Mouse (Mus musculus) heart, embryonic 13.5 days (tissue): ENCODE data around the gene Olfr740. TPM values are rescaled to one million over a fixed set of nuclear protein-coding genes. Genes with fewer than 3 reads are reported as not detected.

ENCODE experiments used
- ATAC-seq: fragments of 200-750 bp; cut with Nextera tagmentation; 2 replicates; pipeline ENCODE4 v1.8.0; 2017; ENCODE audit warnings: moderate TSS enrichment; ENCODE audit not compliant: insufficient number of reproducible peaks, low FRiP score, low TSS enrichment; ENCODE audit errors: extremely low read depth
- H3K27ac ChIP-seq: fragments of 300-500 bp; sonication (generic); replicated peaks from 2 replicates; pipeline ENCODE4 v1.5.1; 2015; ENCODE audit warnings: moderate library complexity, mild to moderate bottlenecking, inconsistent platforms
- H3K27me3 ChIP-seq: fragments of 300-500 bp; sonication (generic); replicated peaks from 2 replicates; pipeline ENCODE4 v1.6.1; 2015; ENCODE audit warnings: mild to moderate bottlenecking, inconsistent platforms
- H3K36me3 ChIP-seq: fragments of 300-500 bp; sonication (generic); 2 replicates; pipeline ENCODE4 v1.6.1; 2015; ENCODE audit warnings: mild to moderate bottlenecking, inconsistent platforms
- H3K4me1 ChIP-seq: fragments of 300-500 bp; sonication (generic); 2 replicates; pipeline ENCODE4 v1.6.1; 2015; ENCODE audit warnings: inconsistent platforms
- H3K4me2 ChIP-seq: fragments of 300-500 bp; sonication (generic); 2 replicates; pipeline ENCODE4 v1.6.1; 2015; ENCODE audit warnings: inconsistent platforms, mild to moderate bottlenecking, moderate library complexity
- H3K4me3 ChIP-seq: fragments of 300-500 bp; sonication (generic); 2 replicates; pipeline ENCODE4 v1.5.1; 2015; ENCODE audit warnings: moderate library complexity, mild to moderate bottlenecking, inconsistent platforms
- H3K9ac ChIP-seq: fragments of 300-500 bp; sonication (generic); 2 replicates; pipeline ENCODE4 v1.6.1; 2015; ENCODE audit warnings: inconsistent platforms, mild to moderate bottlenecking, moderate library complexity
- H3K9me3 ChIP-seq: fragments of 300-500 bp; sonication (generic); 2 replicates; pipeline ENCODE4 v1.6.1; 2016; ENCODE audit warnings: inconsistent platforms
- WGBS: fragments of 180-500 bp; shearing (Covaris S2); methylation state at CpG from one replicate; pipeline ENCODE4 v1.1.7; 2015; ENCODE audit warnings: mixed read lengths; 5-methylcytosine and 5-hydroxymethylcytosine counted together
- polyA plus RNA-seq: library from polyadenylated mRNA; unstranded; fragments of >200 nt; fragmentation: Nextera tagmentation; extraction: Ambion mirVana; gene quantifications from 2 replicates; pipeline ENCODE4 v1.2.1, GENCODE M21; 2015

Gene Olfr740
- not detected in 2 replicates for polyA plus RNA-seq

DNA sequence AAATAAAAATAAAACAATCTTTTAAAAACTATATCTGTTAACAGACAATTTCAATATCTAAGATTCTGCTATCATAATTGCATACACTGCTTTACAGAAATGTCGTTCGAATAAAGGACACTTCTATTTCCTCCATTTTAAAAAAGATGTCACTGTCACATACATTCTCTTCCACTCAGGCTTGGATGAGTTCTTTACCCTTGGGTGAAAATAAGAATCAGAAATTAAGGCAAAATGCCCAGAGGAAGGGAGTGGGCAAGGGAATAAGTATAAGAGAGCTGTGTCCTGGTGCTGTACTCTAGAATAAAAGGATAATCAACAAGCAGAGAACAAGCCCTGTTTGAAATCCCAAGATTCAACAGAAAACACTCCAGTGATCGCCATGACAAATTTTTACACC, at the start of gene Olfr740:
Gene Olfr740, plus strand, starts transcription at position 301 of the 400 bp plus-strand sequence.
- Histone ChIP-seq H3K9me3 (no peaks in the 10 kb centered on the region), H3K36me3 (no peaks in the 10 kb centered on the region), H3K27ac (no peak within 1 kb of the TSS), H3K4me3 (no peak within 1 kb of the TSS), H3K4me1 (no peaks in the 10 kb centered on the region), H3K9ac (no peak within 1 kb of the TSS), H3K4me2 (no peak within 1 kb of the TSS), H3K27me3 (no peaks in the 10 kb centered on the region)
- WGBS = 75% methylated on average over 3 of the region's 3 CpGs
- no peak for ATAC-seq

DNA sequence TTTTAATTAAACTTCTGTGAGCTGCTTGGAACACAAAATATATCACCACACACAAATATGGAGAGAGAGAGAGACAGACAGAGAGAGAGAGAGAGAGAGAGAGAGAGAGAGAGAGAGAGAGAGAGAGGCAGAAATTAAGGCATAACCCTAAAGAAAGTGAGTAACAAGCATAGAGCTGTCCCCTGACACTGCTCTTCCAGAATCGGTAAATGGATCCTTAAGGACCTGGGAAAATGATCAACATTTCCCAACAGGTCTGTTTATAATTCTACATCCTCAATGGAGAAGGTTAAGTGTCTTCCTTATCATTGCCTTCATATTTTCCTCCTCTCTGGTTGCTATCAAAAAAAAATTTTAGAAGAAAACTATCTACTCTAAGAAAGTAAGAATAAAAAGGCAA, 38.1 kb upstream of the Olfr740 start, which contains the start of gene Olfr738:
Gene Olfr738, plus strand, starts transcription at position 301 of the 400 bp plus-strand sequence.
- H3K9ac ChIP-seq = no peak within 1 kb of the TSS
- no peak for ATAC-seq
- H3K27me3 ChIP-seq = no peaks in the 10 kb centered on the region
- no peak within 1 kb of the TSS for H3K4me2 ChIP-seq
- H3K9me3 ChIP-seq = no peaks in the 10 kb centered on the region
- no peaks in the 10 kb centered on the region for H3K36me3 ChIP-seq
- 89% methylated on average over 1 of the region's 1 CpGs for WGBS
- no peak within 1 kb of the TSS for H3K4me3 ChIP-seq
- H3K27ac ChIP-seq = no peak within 1 kb of the TSS
- H3K4me1 ChIP-seq = no peaks in the 10 kb centered on the region

DNA sequence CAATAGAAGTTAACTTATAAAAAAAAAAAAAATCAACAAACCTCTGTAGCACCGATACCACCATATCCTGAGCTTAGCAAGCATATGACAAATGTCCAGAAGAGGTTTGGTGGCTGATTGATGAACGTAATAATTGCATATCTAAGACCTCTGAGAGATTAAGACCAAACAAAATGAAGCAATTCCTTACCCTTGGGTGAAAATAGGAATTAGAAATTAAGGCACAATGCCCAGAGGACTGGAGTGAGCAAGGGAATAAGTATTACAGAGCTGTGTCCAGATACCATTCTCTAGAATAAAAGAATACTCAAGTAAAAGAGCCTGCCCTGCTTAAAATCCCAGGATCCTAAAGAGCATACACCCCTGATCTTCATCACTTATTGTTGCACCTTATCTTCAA, 27.0 kb upstream of the Olfr740 start, which contains the start of gene Olfr739:
Gene Olfr739, plus strand, starts transcription at position 301 of the 400 bp plus-strand sequence.
- Histone ChIP-seq H3K4me3 (no peak within 1 kb of the TSS), H3K4me1 (no peaks in the 10 kb centered on the region), H3K4me2 (no peak within 1 kb of the TSS), H3K27ac (no peak within 1 kb of the TSS), H3K27me3 (no peaks in the 10 kb centered on the region), H3K9ac (no peak within 1 kb of the TSS), H3K36me3 (no peaks in the 10 kb centered on the region), H3K9me3 (no peaks in the 10 kb centered on the region)
- WGBS = 56% methylated on average over 2 of the region's 2 CpGs
- ATAC-seq = no peak

DNA sequence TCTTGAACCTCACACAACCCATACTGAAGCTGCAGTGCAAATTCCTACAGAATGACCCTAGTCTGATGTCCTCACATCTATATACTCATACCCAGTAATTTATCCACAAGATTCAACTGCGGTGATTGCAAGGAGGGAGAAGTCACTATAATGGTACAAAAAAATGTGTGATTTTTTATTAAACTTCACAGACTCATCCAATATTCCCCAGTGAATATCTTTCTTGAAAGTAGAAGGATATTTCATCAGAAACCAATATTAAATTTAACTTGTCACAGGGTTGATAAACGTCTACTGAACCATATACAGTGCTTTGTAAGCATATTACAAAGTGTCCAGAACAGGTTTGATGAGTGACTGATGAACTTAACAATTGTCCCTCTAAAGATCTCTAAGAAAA, 27.1 kb downstream of the Olfr740 start, which contains the start of gene Olfr741:
Gene Olfr741, plus strand, starts transcription at position 301 of the 400 bp plus-strand sequence.
- Histone ChIP-seq H3K9me3 (no peaks in the 10 kb centered on the region), H3K4me3 (no peak within 1 kb of the TSS), H3K4me1 (no peaks in the 10 kb centered on the region), H3K4me2 (no peak within 1 kb of the TSS), H3K36me3 (no peaks in the 10 kb centered on the region), H3K27me3 (no peaks in the 10 kb centered on the region), H3K9ac (no peak within 1 kb of the TSS), H3K27ac (no peak within 1 kb of the TSS)
- ATAC-seq = no peak
- 66% methylated on average over 2 of the region's 2 CpGs for WGBS

DNA sequence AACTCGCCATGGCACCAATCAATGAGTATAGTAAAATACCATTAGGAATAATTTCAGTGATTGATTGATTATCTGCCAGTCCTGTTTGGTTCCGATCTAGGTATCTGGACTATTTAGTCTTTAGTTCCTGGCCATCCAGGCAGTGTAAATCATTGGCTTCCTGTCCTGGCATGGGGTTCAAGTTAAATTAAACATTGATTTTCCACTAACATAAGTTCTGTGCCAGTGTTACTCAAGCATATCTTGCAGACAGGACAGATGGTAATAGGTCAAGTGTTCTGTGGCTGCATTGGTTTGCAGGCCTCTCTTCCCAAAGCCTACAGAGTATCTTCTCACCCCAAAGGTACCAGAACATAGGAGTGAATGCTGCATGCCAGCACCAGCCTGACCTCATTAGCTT, 33.1 kb downstream of the Olfr740 start:
- Histone ChIP-seq H3K4me1 (no peaks in the 10 kb centered on the region), H3K27ac (no peak overlapping the region), H3K36me3 (no peaks in the 10 kb centered on the region), H3K9me3 (peaks cover 4% of the 10 kb centered on the region; the same call in 1 of the 2 replicates), H3K4me2 (no peak overlapping the region), H3K9ac (no peak overlapping the region), H3K27me3 (no peaks in the 10 kb centered on the region), H3K4me3 (no peak overlapping the region)
- ATAC-seq = no peak
- 57% methylated on average over 2 of the region's 2 CpGs for WGBS

DNA sequence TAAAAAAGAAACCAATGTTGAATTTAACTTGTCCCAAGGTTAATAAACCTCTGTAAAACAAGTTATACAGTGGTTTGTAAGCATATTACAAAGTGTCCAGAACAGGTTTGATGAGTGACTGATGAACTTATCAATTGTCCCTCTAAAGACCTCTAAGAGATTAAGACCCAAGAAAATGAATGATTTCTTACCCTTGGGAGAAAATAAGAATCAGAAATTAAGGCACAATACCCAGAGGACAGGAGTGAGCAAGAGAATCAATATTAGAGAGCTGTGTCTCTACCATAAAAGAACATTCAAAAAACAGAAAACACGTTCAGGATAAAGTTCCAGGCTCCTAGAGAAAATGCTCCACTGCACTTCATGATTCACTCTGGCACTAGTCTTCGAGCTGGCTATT, 58.0 kb downstream of the Olfr740 start, which contains the start of gene Olfr742:
Gene Olfr742, plus strand, starts transcription at position 301 of the 400 bp plus-strand sequence.
- H3K36me3 ChIP-seq = no peaks in the 10 kb centered on the region
- H3K4me2 ChIP-seq = no peak within 1 kb of the TSS
- ATAC-seq = no peak
- H3K4me1 ChIP-seq = no peaks in the 10 kb centered on the region
- no peak within 1 kb of the TSS for H3K9ac ChIP-seq
- no peak within 1 kb of the TSS for H3K4me3 ChIP-seq
- H3K27me3 ChIP-seq = no peaks in the 10 kb centered on the region
- WGBS = 47% methylated on average over 2 of the region's 2 CpGs
- no peak within 1 kb of the TSS for H3K27ac ChIP-seq
- no peaks in the 10 kb centered on the region for H3K9me3 ChIP-seq

Other genes with a start within 250 kb of the Olfr740 start
- not detected in 2 replicates for gene Olfr731, start 203.7 kb upstream of the Olfr740 start, polyA plus RNA-seq
- gene Olfr732, start 161.3 kb upstream of the Olfr740 start, polyA plus RNA-seq = not detected in 2 replicates
- gene Olfr733, start 144.0 kb upstream of the Olfr740 start, polyA plus RNA-seq = not detected in 2 replicates
- gene Olfr734, start 118.8 kb upstream of the Olfr740 start, polyA plus RNA-seq = not detected in 2 replicates
- not detected in 2 replicates for gene Olfr735, start 96.7 kb upstream of the Olfr740 start, polyA plus RNA-seq
- not detected in 2 replicates for gene Tlr11, start 87.6 kb upstream of the Olfr740 start, polyA plus RNA-seq
- not detected in 2 replicates for gene Olfr736, start 64.4 kb upstream of the Olfr740 start, polyA plus RNA-seq
- gene Olfr738, start 38.0 kb upstream of the Olfr740 start, polyA plus RNA-seq = not detected in 2 replicates
- not detected in 2 replicates for gene Olfr739, start 26.9 kb upstream of the Olfr740 start, polyA plus RNA-seq
- gene Olfr741, start 27.2 kb downstream of the Olfr740 start, polyA plus RNA-seq = not detected in 2 replicates
- not detected in 2 replicates for gene Olfr742, start 58.1 kb downstream of the Olfr740 start, polyA plus RNA-seq
- not detected in 2 replicates for gene Olfr743, start 76.3 kb downstream of the Olfr740 start, polyA plus RNA-seq
- not detected in 2 replicates for gene Olfr744, start 169.3 kb downstream of the Olfr740 start, polyA plus RNA-seq
- gene Olfr745, start 193.8 kb downstream of the Olfr740 start, polyA plus RNA-seq = not detected in 2 replicates
- not detected in 2 replicates for gene Olfr746, start 201.5 kb downstream of the Olfr740 start, polyA plus RNA-seq
- gene Olfr747, start 247.7 kb downstream of the Olfr740 start, polyA plus RNA-seq = not detected in 2 replicates